Mouse (Mus musculus) common myeloid progenitor, adult 5-6 weeks (primary cell): ENCODE data around the gene Gm3043. TPM values are rescaled to one million over a fixed set of nuclear protein-coding genes. Genes with fewer than 3 reads are reported as not detected.
"Not testable (repeated sequence)": the region's sequence is repeated elsewhere in the genome, so short reads cannot be mapped to it uniquely, and the experiment has no call there.

Experiments
- ATAC-seq: replicated peaks from 2 replicates; pipeline ENCODE4 v1.8.0; 2016; ENCODE audit warnings: low read depth, mild to moderate bottlenecking, moderate TSS enrichment, inconsistent platforms; ENCODE audit not compliant: poor library complexity, severe bottlenecking
- total RNA-seq: library from RNA; stranded (forward); fragments of 200-1000, 187-1606 nt; gene quantifications from 2 replicates; pipeline ENCODE4 v1.2.3, GENCODE M21; 2017

Gene Gm3043
- not detected in 2 replicates for total RNA-seq

DNA sequence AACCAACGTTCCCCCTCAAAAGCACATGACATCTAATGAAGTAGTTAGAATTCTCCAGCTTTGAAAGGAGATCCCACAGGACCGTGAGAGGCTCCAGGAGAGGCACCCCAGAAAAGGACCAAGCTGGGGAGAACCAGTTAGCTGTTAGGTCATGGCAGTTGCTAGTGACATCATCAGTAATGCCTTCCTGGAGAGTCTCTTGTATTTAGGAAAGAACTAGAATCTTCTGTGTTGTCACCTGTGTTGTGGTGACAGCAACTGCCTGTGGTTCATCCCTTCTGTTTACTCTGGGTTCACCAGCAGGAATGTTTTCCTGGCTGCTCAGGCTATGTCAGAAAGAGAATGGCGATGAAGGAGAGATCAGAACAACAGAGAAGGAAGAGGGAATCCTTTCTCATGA, at the start of gene Gm3043:
Gene Gm3043 (plus strand): TSS at position 301 of the 400 bp plus-strand sequence.
- ATAC-seq: not testable (repeated sequence)

DNA sequence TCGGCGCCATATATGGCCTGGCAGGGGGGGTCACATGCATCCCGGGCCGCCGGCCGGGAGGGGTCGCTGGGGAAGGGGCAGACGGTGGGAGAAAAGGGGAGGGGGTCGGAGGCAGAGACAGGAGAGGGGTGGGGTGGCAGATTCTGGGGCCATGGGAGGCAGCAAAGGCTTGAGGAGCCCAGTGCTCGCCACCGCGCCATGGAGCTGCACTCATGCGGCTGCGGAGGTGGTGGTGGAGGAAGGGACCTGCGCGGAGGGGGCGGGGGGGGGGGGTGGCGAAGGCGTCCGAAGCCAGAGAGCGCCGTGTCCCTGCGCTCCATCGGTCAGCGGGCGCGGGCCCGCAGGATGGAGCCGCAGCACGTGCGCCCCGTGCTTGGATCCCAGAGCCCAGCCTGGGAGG, 36.9 kb upstream of the Gm3043 start, which contains the start of gene Gm3020:
Gene Gm3020 (plus strand): TSS at position 301 of the 400 bp plus-strand sequence.
- not testable (repeated sequence) for ATAC-seq

Other genes starting within 250 kb of the Gm3043 start
- gene Gm10408, start 239.4 kb upstream of the Gm3043 start, total RNA-seq: not detected in 2 replicates
- gene Gm3012, start 54.3 kb upstream of the Gm3043 start, total RNA-seq: not detected in 2 replicates
- 0.29 TPM in 1 of 2 replicates, not detected in the other for gene Gm3020, start 36.8 kb upstream of the Gm3043 start, total RNA-seq
- gene Gm3002, start 121.3 kb downstream of the Gm3043 start, total RNA-seq: not detected in 2 replicates
- gene Gm3033, start 157.5 kb downstream of the Gm3043 start, total RNA-seq: not detected in 2 replicates
- gene Gm2916, start 195.4 kb downstream of the Gm3043 start, total RNA-seq: not detected in 2 replicates
- gene Gm3029, start 243.0 kb downstream of the Gm3043 start, total RNA-seq: not detected in 2 replicates